Mouse (Mus musculus) heart, embryonic 14.5 days (tissue): Measurements from ENCODE around the gene Mapre1. TPM values are rescaled to one million over a fixed set of nuclear protein-coding genes. Genes with fewer than 3 reads are reported as not detected.
"Not testable (repeated sequence)": the region's sequence is repeated elsewhere in the genome, so short reads cannot be mapped to it uniquely, and the experiment has no call there.

Experiments used
- ATAC-seq: fragments of 200-750 bp; cut with Nextera tagmentation; 2 replicates; pipeline ENCODE4 v1.8.0; 2017; ENCODE audit warnings: low read depth, moderate TSS enrichment; ENCODE audit not compliant: insufficient number of reproducible peaks, insufficient read depth, low FRiP score
- H3K27ac ChIP-seq, 2 experiments: fragments of 200-500 bp in 1 of 2; fragments of 300-500 bp in 1 of 2; sonication (generic) in 1 of 2; replicated peaks in 1 of 2; 2 replicates each; pipeline ENCODE4 v1.5.1; 2012 to 2014; ENCODE audit warnings: low read depth in 2 of 2, low read length in 2 of 2, control low read depth in 1 of 2, mild to moderate bottlenecking in 1 of 2, mixed read lengths in 1 of 2; ENCODE audit not compliant: control insufficient read depth in 1 of 2, insufficient read depth in 1 of 2
- H3K27me3 ChIP-seq: fragments of 300-500 bp; sonication (generic); 2 replicates; pipeline ENCODE4 v1.6.1; 2014; ENCODE audit warnings: mild to moderate bottlenecking, low read length, control low read depth; ENCODE audit not compliant: control insufficient read depth, insufficient read depth
- H3K36me3 ChIP-seq: fragments of 300-500 bp; sonication (generic); 2 replicates; pipeline ENCODE4 v1.6.1; 2014; ENCODE audit warnings: mild to moderate bottlenecking, control low read depth, low read length, mixed read lengths; ENCODE audit not compliant: control insufficient read depth, insufficient read depth
- H3K4me1 ChIP-seq, 2 experiments: fragments of 200-500 bp in 1 of 2; fragments of 300-500 bp in 1 of 2; sonication (generic) in 1 of 2; 2 replicates each; pipeline ENCODE4 v1.6.1; 2012 to 2014; ENCODE audit warnings: low read length in 2 of 2, control low read depth in 1 of 2, mixed read lengths in 1 of 2; ENCODE audit not compliant: control insufficient read depth in 2 of 2, insufficient read depth in 2 of 2
- H3K4me2 ChIP-seq: fragments of 300-500 bp; sonication (generic); 2 replicates; pipeline ENCODE4 v1.6.1; 2014; ENCODE audit warnings: mild to moderate bottlenecking, low read length
- H3K4me3 ChIP-seq, 2 experiments: fragments of 200-500 bp in 1 of 2; fragments of 300-500 bp in 1 of 2; sonication (generic) in 1 of 2; 2 replicates each; pipeline ENCODE4 v1.5.1; 2012 to 2014; ENCODE audit warnings: low read length in 2 of 2, mild to moderate bottlenecking in 2 of 2, control low read depth in 1 of 2, low read depth in 1 of 2, moderate library complexity in 1 of 2; ENCODE audit not compliant: control insufficient read depth in 1 of 2, insufficient read depth in 1 of 2
- H3K9ac ChIP-seq: fragments of 300-500 bp; sonication (generic); 2 replicates; pipeline ENCODE4 v1.6.1; 2014; ENCODE audit warnings: mild to moderate bottlenecking, low read length
- H3K9me3 ChIP-seq: fragments of 300-500 bp; sonication (generic); 2 replicates; pipeline ENCODE4 v1.6.1; 2016; ENCODE audit warnings: low read length, control low read depth; ENCODE audit not compliant: control insufficient read depth
- WGBS: fragments of 180-500 bp; shearing (Covaris S2); extraction: QIAGEN DNeasy Blood & Tissue Kit; methylation state at CpG from one replicate; pipeline ENCODE4 v1.1.7; 2014; 5-methylcytosine and 5-hydroxymethylcytosine counted together
- polyA plus RNA-seq: library from polyadenylated mRNA; unstranded; fragments of >200 nt; fragmentation: Nextera tagmentation; extraction: Ambion mirVana; gene quantifications from 2 replicates; pipeline ENCODE4 v1.2.1, GENCODE M21; 2014

The Mapre1 gene
- 222 and 231 TPM in 2 replicates for polyA plus RNA-seq

- Histone ChIP-seq H3K4me3 (peak within 1 kb of the TSS; percentile 94 to 96), H3K4me2 (peak within 1 kb of the TSS; percentile 93), H3K9ac (peak within 1 kb of the TSS; percentile 95), H3K27ac (peak within 1 kb of the TSS; percentile 89 to 96), H3K4me1 (peaks cover 15 to 34% of the 10 kb centered on the region in 2 experiments), H3K36me3 (peaks cover 3% of the 10 kb centered on the region; the same call in 1 of the 2 replicates), H3K9me3 (no peaks in the 10 kb centered on the region), H3K27me3 (no peaks in the 10 kb centered on the region)
- ATAC-seq, result peak; percentile 96
- WGBS, result 10% methylated on average over 58 of the region's 58 CpGs
Measured at GRCm38 (mm10) chr2:153740500-153741436, at the start of gene Mapre1. Gene Mapre1, plus strand, starts transcription at chr2:153741274.

GRCm38 (mm10) chr2:153693413-153693812, 47.7 kb upstream of the Mapre1 start:
- H3K4me2 ChIP-seq, H3K4me3 ChIP-seq, H3K9me3 ChIP-seq, H3K27me3 ChIP-seq, H3K9ac ChIP-seq, H3K27ac ChIP-seq, ATAC-seq, H3K36me3 ChIP-seq, H3K4me1 ChIP-seq: not testable (repeated sequence)
- 64% methylated on average over 4 of the region's 7 CpGs for WGBS

GRCm38 (mm10) chr2:153694462-153695085, 46.5 kb upstream of the Mapre1 start:
- Histone ChIP-seq H3K27me3 (no peaks in the 10 kb centered on the region), H3K9ac (no peak overlapping the region), H3K36me3 (no peaks in the 10 kb centered on the region), H3K9me3 (no peaks in the 10 kb centered on the region), H3K4me3 (no peak overlapping the region), H3K4me2 (no peak overlapping the region), H3K4me1 (no peaks in the 10 kb centered on the region), H3K27ac (no peak overlapping the region)
- no peak for ATAC-seq
- 62% methylated on average over 19 of the region's 19 CpGs for WGBS

GRCm38 (mm10) chr2:153696352-153696751, 44.7 kb upstream of the Mapre1 start, which contains the start of gene Dnmt3c:
Gene Dnmt3c, plus strand, starts transcription at chr2:153696652.
- Histone ChIP-seq H3K4me1 (no peaks in the 10 kb centered on the region), H3K9ac (no peak within 1 kb of the TSS), H3K27ac (no peak within 1 kb of the TSS), H3K4me3 (no peak within 1 kb of the TSS), H3K4me2 (no peak within 1 kb of the TSS), H3K9me3 (no peaks in the 10 kb centered on the region), H3K36me3 (no peaks in the 10 kb centered on the region), H3K27me3 (no peaks in the 10 kb centered on the region)
- no peak for ATAC-seq

GRCm38 (mm10) chr2:153703389-153703788, 37.7 kb upstream of the Mapre1 start:
- Histone ChIP-seq H3K27ac (no peak overlapping the region), H3K9ac (no peak overlapping the region), H3K4me3 (no peak overlapping the region), H3K4me2 (no peak overlapping the region), H3K4me1 (no peaks in the 10 kb centered on the region), H3K27me3 (no peaks in the 10 kb centered on the region), H3K36me3 (no peaks in the 10 kb centered on the region), H3K9me3 (no peaks in the 10 kb centered on the region)
- WGBS, result 52% methylated on average over 6 of the region's 6 CpGs
- ATAC-seq, result no peak

GRCm38 (mm10) chr2:153710701-153711330, 30.3 kb upstream of the Mapre1 start:
- Histone ChIP-seq H3K9ac (no peak overlapping the region), H3K4me1 (peaks cover 11 to 31% of the 10 kb centered on the region in 2 experiments), H3K27me3 (no peaks in the 10 kb centered on the region), H3K36me3 (no peaks in the 10 kb centered on the region), H3K27ac (peak overlapping the region in 1 of 2 experiments; percentile 37; a peak in 2 of 4 replicates), H3K9me3 (no peaks in the 10 kb centered on the region), H3K4me2 (peak overlapping the region; percentile 16; the same call in 1 of the 2 replicates), H3K4me3 (no peak overlapping the region)
- 33% methylated on average over 8 of the region's 8 CpGs for WGBS
- ATAC-seq, result peak; percentile 55

GRCm38 (mm10) chr2:153712646-153713091, 28.4 kb upstream of the Mapre1 start:
- Histone ChIP-seq H3K9ac (peak overlapping the region; percentile 27; the same call in 1 of the 2 replicates), H3K4me2 (no peak overlapping the region), H3K27me3 (no peaks in the 10 kb centered on the region), H3K27ac (peak overlapping the region; percentile 28 to 71), H3K36me3 (no peaks in the 10 kb centered on the region), H3K4me1 (peaks cover 11 to 31% of the 10 kb centered on the region in 2 experiments), H3K4me3 (no peak overlapping the region), H3K9me3 (no peaks in the 10 kb centered on the region)
- no peak for ATAC-seq
- 12% methylated on average over 3 of the region's 3 CpGs for WGBS
